Mouse (Mus musculus): ENCODE measurements around the gene Slc7a15.

DNA sequence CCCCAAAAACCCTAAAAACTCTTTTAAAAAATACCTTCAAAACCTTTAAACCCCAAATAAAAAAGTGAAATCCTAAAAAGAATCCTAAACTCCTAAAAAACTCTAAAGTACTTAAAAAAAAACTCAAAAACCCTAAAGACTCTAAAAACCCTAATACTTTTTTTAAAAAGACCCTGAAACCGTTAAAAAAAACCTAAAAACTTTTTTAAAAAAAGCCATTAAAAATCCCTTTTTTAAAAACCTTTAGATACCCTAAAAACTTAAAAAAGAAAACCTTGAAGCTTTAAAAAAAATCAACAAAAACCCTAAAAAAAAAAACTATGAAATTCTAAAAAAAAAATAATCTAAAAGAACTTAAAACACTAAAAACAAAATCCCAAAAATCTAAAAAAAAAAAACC, 35.4 kb upstream of the Slc7a15 start:
- TF ChIP-seq CTCF (IDR thresholded peaks at IDR 0.05; ENCODE audit: low read depth, low read length) (no peak), POLR2A (IDR thresholded peaks at IDR 0.05; ENCODE audit: insufficient read depth, low read length) (no peak), EP300 (IDR thresholded peaks at IDR 0.05; ENCODE audit: insufficient read depth, low read depth, low read length) (no peak)
